Mouse (Mus musculus): Measurements from ENCODE around the gene Sarnp. TPM values are rescaled to one million over a fixed set of nuclear protein-coding genes. Genes with fewer than 3 reads are reported as not detected.

Gene Sarnp
- polyA plus RNA-seq, 1 experiment, result 56.6 TPM

- Histone ChIP-seq H3K79me3 (ENCODE audit: low read depth) (peaks cover 26% of the 10 kb centered on the region), H3K4me3 (ENCODE audit: insufficient read depth, poor library complexity, severe bottlenecking) (no peak overlapping the region), H3ac (ENCODE audit: control insufficient read depth, insufficient read length, low read depth) (peak overlapping the region; percentile 0), H3K27me3 (ENCODE audit: control insufficient read depth, insufficient read depth, insufficient read length) (no peaks in the 10 kb centered on the region), H3K36me3 (ENCODE audit: control insufficient read depth, insufficient read depth) (peaks cover 56% of the 10 kb centered on the region), H3K79me2 (ENCODE audit: control insufficient read depth, insufficient read depth) (peaks cover 45% of the 10 kb centered on the region)
- TF ChIP-seq USF1 (IDR thresholded peaks at IDR 0.05; ENCODE audit: low read depth), result peak; percentile 10
- TF ChIP-seq MYOD1 (IDR thresholded peaks at IDR 0.05; ENCODE audit: control insufficient read depth, insufficient read length, low read depth), result no peak
These were observed 101.1 kb downstream of the Sarnp start for GRCm38 (mm10) chr10:128918246-128918645.

GRCm38 (mm10) chr10:128919203-128919631, 102.1 kb downstream of the Sarnp start:
- H3ac ChIP-seq (ENCODE audit: control insufficient read depth, insufficient read length, low read depth), result peak overlapping the region; percentile 54
- peaks cover 43% of the 10 kb centered on the region for H3K79me2 ChIP-seq (ENCODE audit: control insufficient read depth, insufficient read depth)
- no peak for TF ChIP-seq USF1 (IDR thresholded peaks at IDR 0.05; ENCODE audit: low read depth)
- TF ChIP-seq MYOD1 (IDR thresholded peaks at IDR 0.05; ENCODE audit: control insufficient read depth, insufficient read length, low read depth), result no peak
- no peak for TF ChIP-seq MAX (IDR thresholded peaks at IDR 0.05)
- TF ChIP-seq MYOG (IDR thresholded peaks at IDR 0.05; ENCODE audit: control insufficient read depth, extremely low read depth, insufficient read length), result no peak
- TF ChIP-seq CTCF (IDR thresholded peaks at IDR 0.05; ENCODE audit: control insufficient read depth, insufficient read depth, insufficient read length), result no peak
- TF ChIP-seq CEBPB (IDR thresholded peaks at IDR 0.05; ENCODE audit: low read depth), result no peak
- TF ChIP-seq FOSL1 (IDR thresholded peaks at IDR 0.05; ENCODE audit: insufficient read depth, low read length, poor library complexity, severe bottlenecking), result no peak
- H3K79me3 ChIP-seq (ENCODE audit: low read depth), result peaks cover 17% of the 10 kb centered on the region
- H3K4me3 ChIP-seq (ENCODE audit: insufficient read depth, poor library complexity, severe bottlenecking), result no peak overlapping the region
- peaks cover 47% of the 10 kb centered on the region for H3K36me3 ChIP-seq (ENCODE audit: control insufficient read depth, insufficient read depth)
- no peaks in the 10 kb centered on the region for H3K27me3 ChIP-seq (ENCODE audit: control insufficient read depth, insufficient read depth, insufficient read length)

GRCm38 (mm10) chr10:128919966-128920365, 102.8 kb downstream of the Sarnp start:
- peaks cover 39% of the 10 kb centered on the region for H3K36me3 ChIP-seq (ENCODE audit: control insufficient read depth, insufficient read depth)
- no peak overlapping the region for H3K4me3 ChIP-seq (ENCODE audit: insufficient read depth, poor library complexity, severe bottlenecking)
- peaks cover 9% of the 10 kb centered on the region for H3K79me3 ChIP-seq (ENCODE audit: low read depth)
- H3K79me2 ChIP-seq (ENCODE audit: control insufficient read depth, insufficient read depth), result peaks cover 43% of the 10 kb centered on the region
- H3ac ChIP-seq (ENCODE audit: control insufficient read depth, insufficient read length, low read depth), result no peak overlapping the region
- H3K27me3 ChIP-seq (ENCODE audit: control insufficient read depth, insufficient read depth, insufficient read length), result no peaks in the 10 kb centered on the region
- TF ChIP-seq MYOG (IDR thresholded peaks at IDR 0.05; ENCODE audit: control insufficient read depth, extremely low read depth, insufficient read length), result no peak
- TF ChIP-seq MAX (IDR thresholded peaks at IDR 0.05), result peak; percentile 12

GRCm38 (mm10) chr10:128920736-128921161, 103.6 kb downstream of the Sarnp start:
- H3K79me2 ChIP-seq (ENCODE audit: control insufficient read depth, insufficient read depth), result peaks cover 35% of the 10 kb centered on the region
- H3K4me3 ChIP-seq (ENCODE audit: insufficient read depth, poor library complexity, severe bottlenecking), result no peak overlapping the region
- H3K27me3 ChIP-seq (ENCODE audit: control insufficient read depth, insufficient read depth, insufficient read length), result no peaks in the 10 kb centered on the region
- H3K36me3 ChIP-seq (ENCODE audit: control insufficient read depth, insufficient read depth), result peaks cover 31% of the 10 kb centered on the region
- H3ac ChIP-seq (ENCODE audit: control insufficient read depth, insufficient read length, low read depth), result peak overlapping the region; percentile 20
- peaks cover 3% of the 10 kb centered on the region for H3K79me3 ChIP-seq (ENCODE audit: low read depth)
- TF ChIP-seq CEBPB (IDR thresholded peaks at IDR 0.05; ENCODE audit: low read depth) (no peak), MYOG (IDR thresholded peaks at IDR 0.05; ENCODE audit: control insufficient read depth, extremely low read depth, insufficient read length) (no peak), MYOD1 (IDR thresholded peaks at IDR 0.05; ENCODE audit: control insufficient read depth, insufficient read length, low read depth) (no peak), FOSL1 (IDR thresholded peaks at IDR 0.05; ENCODE audit: insufficient read depth, low read length, poor library complexity, severe bottlenecking) (no peak), MAX (IDR thresholded peaks at IDR 0.05) (no peak), USF1 (IDR thresholded peaks at IDR 0.05; ENCODE audit: low read depth) (no peak), CTCF (IDR thresholded peaks at IDR 0.05; ENCODE audit: control insufficient read depth, insufficient read depth, insufficient read length) (no peak)

- peaks cover 30% of the 10 kb centered on the region for H3K79me2 ChIP-seq (ENCODE audit: control insufficient read depth, insufficient read depth)
- peak overlapping the region; percentile 88 for H3ac ChIP-seq (ENCODE audit: control insufficient read depth, insufficient read length, low read depth)
- TF ChIP-seq MAX (IDR thresholded peaks at IDR 0.05) (peak; percentile 24), MYOD1 (IDR thresholded peaks at IDR 0.05; ENCODE audit: control insufficient read depth, insufficient read length, low read depth) (no peak)
- peaks cover 26% of the 10 kb centered on the region for H3K36me3 ChIP-seq (ENCODE audit: control insufficient read depth, insufficient read depth)
- H3K27me3 ChIP-seq (ENCODE audit: control insufficient read depth, insufficient read depth, insufficient read length), result no peaks in the 10 kb centered on the region
- H3K4me3 ChIP-seq (ENCODE audit: insufficient read depth, poor library complexity, severe bottlenecking), result no peak overlapping the region
- H3K79me3 ChIP-seq (ENCODE audit: low read depth), result no peaks in the 10 kb centered on the region
These were observed 104.1 kb downstream of the Sarnp start for GRCm38 (mm10) chr10:128921251-128921650.

GRCm38 (mm10) chr10:128921883-128922821, 105.0 kb downstream of the Sarnp start:
- TF ChIP-seq MYOG (IDR thresholded peaks at IDR 0.05; ENCODE audit: control insufficient read depth, extremely low read depth, insufficient read length), result no peak
- TF ChIP-seq MAX (IDR thresholded peaks at IDR 0.05), result peak; percentile 11
- TF ChIP-seq MYOD1 (IDR thresholded peaks at IDR 0.05; ENCODE audit: control insufficient read depth, insufficient read length, low read depth), result peak; percentile 100
- peak; percentile 37 for TF ChIP-seq FOSL1 (IDR thresholded peaks at IDR 0.05; ENCODE audit: insufficient read depth, low read length, poor library complexity, severe bottlenecking)
- no peak for TF ChIP-seq CEBPB (IDR thresholded peaks at IDR 0.05; ENCODE audit: low read depth)
- Histone ChIP-seq H3K79me3 (ENCODE audit: low read depth) (no peaks in the 10 kb centered on the region), H3ac (ENCODE audit: control insufficient read depth, insufficient read length, low read depth) (peak overlapping the region; percentile 82), H3K79me2 (ENCODE audit: control insufficient read depth, insufficient read depth) (peaks cover 23% of the 10 kb centered on the region), H3K27me3 (ENCODE audit: control insufficient read depth, insufficient read depth, insufficient read length) (no peaks in the 10 kb centered on the region), H3K4me3 (ENCODE audit: insufficient read depth, poor library complexity, severe bottlenecking) (peak overlapping the region; percentile 36), H3K36me3 (ENCODE audit: control insufficient read depth, insufficient read depth) (peaks cover 17% of the 10 kb centered on the region)
